Mouse (Mus musculus): ENCODE measurements around the gene Ptgdr2.

The Ptgdr2 gene

GRCm38 (mm10) chr19:10979184-10980168, 42.5 kb downstream of the Ptgdr2 start:
- DNase-seq: peak; percentile 80 to 83

- no peak for DNase-seq
Observed at GRCm38 (mm10) chr19:10980210-10980609, 43.2 kb downstream of the Ptgdr2 start.

GRCm38 (mm10) chr19:10983146-10983545, 46.2 kb downstream of the Ptgdr2 start:
- peak; percentile 46 to 63 for DNase-seq

- no peak for DNase-seq
Observed at GRCm38 (mm10) chr19:10984551-10984950, 47.6 kb downstream of the Ptgdr2 start.

- no peak for DNase-seq
Observed at GRCm38 (mm10) chr19:10985889-10986288, 48.9 kb downstream of the Ptgdr2 start.

GRCm38 (mm10) chr19:10988563-10988962, 51.6 kb downstream of the Ptgdr2 start:
- DNase-seq: no peak

GRCm38 (mm10) chr19:10990751-10991150, 53.8 kb downstream of the Ptgdr2 start:
- DNase-seq: no peak

- DNase-seq: no peak
Observed at GRCm38 (mm10) chr19:10991911-10992310, 55.0 kb downstream of the Ptgdr2 start.

Measured in kidney, postnatal 25 days (tissue).